Mouse (Mus musculus): ENCODE measurements around the gene Atxn10. TPM values are rescaled to one million over a fixed set of nuclear protein-coding genes. Genes with fewer than 3 reads are reported as not detected.

Gene Atxn10
- polyA plus RNA-seq, 1 experiment from 2014 or later, result 323 TPM

GRCm38 (mm10) chr15:85405567-85405966 lies 69.5 kb downstream of the Atxn10 start:
- no peak overlapping the region for H3K27ac ChIP-seq (ENCODE audit: low read length)
- H3K9ac ChIP-seq (ENCODE audit: low read length), result no peak overlapping the region
- H3K27me3 ChIP-seq (ENCODE audit: control insufficient read depth, insufficient read depth, low read depth, low read length), result no peaks in the 10 kb centered on the region
- H3K4me1 ChIP-seq (replicated peaks; ENCODE audit: control insufficient read depth, insufficient read depth, low read length), result peaks cover 3% of the 10 kb centered on the region
- no peak overlapping the region for H3K4me3 ChIP-seq (ENCODE audit: low read length)
- WGBS, result 76% methylated on average over 3 of the region's 3 CpGs
- H3K4me2 ChIP-seq (ENCODE audit: low read depth, low read length), result no peak overlapping the region
- no peaks in the 10 kb centered on the region for H3K36me3 ChIP-seq (ENCODE audit: control insufficient read depth, insufficient read depth, low read length)
- no peak for ATAC-seq (ENCODE audit: low read depth)
- H3K9me3 ChIP-seq (ENCODE audit: control insufficient read depth, low read length), result no peaks in the 10 kb centered on the region

- Histone ChIP-seq H3K4me1 (replicated peaks; ENCODE audit: control insufficient read depth, insufficient read depth, low read length) (peaks cover 3% of the 10 kb centered on the region), H3K27ac (ENCODE audit: low read length) (no peak overlapping the region), H3K4me2 (ENCODE audit: low read depth, low read length) (no peak overlapping the region), H3K36me3 (ENCODE audit: control insufficient read depth, insufficient read depth, low read length) (no peaks in the 10 kb centered on the region), H3K4me3 (ENCODE audit: low read length) (no peak overlapping the region), H3K27me3 (ENCODE audit: control insufficient read depth, insufficient read depth, low read depth, low read length) (no peaks in the 10 kb centered on the region), H3K9ac (ENCODE audit: low read length) (no peak overlapping the region), H3K9me3 (ENCODE audit: control insufficient read depth, low read length) (no peaks in the 10 kb centered on the region)
- no peak for ATAC-seq (ENCODE audit: low read depth)
- WGBS, result 41% methylated on average over 1 of the region's 1 CpGs
These were observed 70.8 kb downstream of the Atxn10 start for GRCm38 (mm10) chr15:85406846-85407245.

GRCm38 (mm10) chr15:85407342-85407741 lies 71.3 kb downstream of the Atxn10 start:
- Histone ChIP-seq H3K9me3 (ENCODE audit: control insufficient read depth, low read length) (no peaks in the 10 kb centered on the region), H3K36me3 (ENCODE audit: control insufficient read depth, insufficient read depth, low read length) (no peaks in the 10 kb centered on the region), H3K27ac (ENCODE audit: low read length) (no peak overlapping the region), H3K27me3 (ENCODE audit: control insufficient read depth, insufficient read depth, low read depth, low read length) (no peaks in the 10 kb centered on the region), H3K9ac (ENCODE audit: low read length) (no peak overlapping the region), H3K4me2 (ENCODE audit: low read depth, low read length) (no peak overlapping the region), H3K4me3 (ENCODE audit: low read length) (no peak overlapping the region), H3K4me1 (replicated peaks; ENCODE audit: control insufficient read depth, insufficient read depth, low read length) (peaks cover 3% of the 10 kb centered on the region)
- ATAC-seq (ENCODE audit: low read depth), result no peak
- WGBS, result 67% methylated on average over 3 of the region's 3 CpGs

GRCm38 (mm10) chr15:85408790-85409189 lies 72.7 kb downstream of the Atxn10 start:
- Histone ChIP-seq H3K27ac (ENCODE audit: low read length) (no peak overlapping the region), H3K4me3 (ENCODE audit: low read length) (no peak overlapping the region), H3K4me2 (ENCODE audit: low read depth, low read length) (no peak overlapping the region), H3K27me3 (ENCODE audit: control insufficient read depth, insufficient read depth, low read depth, low read length) (no peaks in the 10 kb centered on the region), H3K9ac (ENCODE audit: low read length) (no peak overlapping the region), H3K9me3 (ENCODE audit: control insufficient read depth, low read length) (no peaks in the 10 kb centered on the region), H3K36me3 (ENCODE audit: control insufficient read depth, insufficient read depth, low read length) (no peaks in the 10 kb centered on the region), H3K4me1 (replicated peaks; ENCODE audit: control insufficient read depth, insufficient read depth, low read length) (no peaks in the 10 kb centered on the region)
- WGBS, result 83% methylated on average over 5 of the region's 5 CpGs
- no peak for ATAC-seq (ENCODE audit: low read depth)

GRCm38 (mm10) chr15:85409245-85409783 lies 73.3 kb downstream of the Atxn10 start:
- Histone ChIP-seq H3K36me3 (ENCODE audit: control insufficient read depth, insufficient read depth, low read length) (no peaks in the 10 kb centered on the region), H3K9me3 (ENCODE audit: control insufficient read depth, low read length) (no peaks in the 10 kb centered on the region), H3K4me2 (ENCODE audit: low read depth, low read length) (no peak overlapping the region), H3K9ac (ENCODE audit: low read length) (no peak overlapping the region), H3K27ac (ENCODE audit: low read length) (no peak overlapping the region), H3K4me1 (replicated peaks; ENCODE audit: control insufficient read depth, insufficient read depth, low read length) (no peaks in the 10 kb centered on the region), H3K4me3 (ENCODE audit: low read length) (no peak overlapping the region), H3K27me3 (ENCODE audit: control insufficient read depth, insufficient read depth, low read depth, low read length) (no peaks in the 10 kb centered on the region)
- no peak for ATAC-seq (ENCODE audit: low read depth)
- 57% methylated on average over 8 of the region's 8 CpGs for WGBS

- Histone ChIP-seq H3K4me3 (ENCODE audit: low read length) (no peak overlapping the region), H3K4me1 (replicated peaks; ENCODE audit: control insufficient read depth, insufficient read depth, low read length) (no peaks in the 10 kb centered on the region), H3K36me3 (ENCODE audit: control insufficient read depth, insufficient read depth, low read length) (no peaks in the 10 kb centered on the region), H3K9ac (ENCODE audit: low read length) (no peak overlapping the region), H3K4me2 (ENCODE audit: low read depth, low read length) (no peak overlapping the region), H3K9me3 (ENCODE audit: control insufficient read depth, low read length) (no peaks in the 10 kb centered on the region), H3K27ac (ENCODE audit: low read length) (no peak overlapping the region), H3K27me3 (ENCODE audit: control insufficient read depth, insufficient read depth, low read depth, low read length) (no peaks in the 10 kb centered on the region)
- 73% methylated on average over 6 of the region's 6 CpGs for WGBS
- ATAC-seq (ENCODE audit: low read depth), result no peak
These were observed 73.8 kb downstream of the Atxn10 start for GRCm38 (mm10) chr15:85409836-85410235.

- Histone ChIP-seq H3K27ac (ENCODE audit: low read length) (no peak overlapping the region), H3K4me1 (replicated peaks; ENCODE audit: control insufficient read depth, insufficient read depth, low read length) (no peaks in the 10 kb centered on the region), H3K4me2 (ENCODE audit: low read depth, low read length) (no peak overlapping the region), H3K27me3 (ENCODE audit: control insufficient read depth, insufficient read depth, low read depth, low read length) (no peaks in the 10 kb centered on the region), H3K9me3 (ENCODE audit: control insufficient read depth, low read length) (no peaks in the 10 kb centered on the region), H3K4me3 (ENCODE audit: low read length) (no peak overlapping the region), H3K36me3 (ENCODE audit: control insufficient read depth, insufficient read depth, low read length) (no peaks in the 10 kb centered on the region), H3K9ac (ENCODE audit: low read length) (no peak overlapping the region)
- no peak for ATAC-seq (ENCODE audit: low read depth)
- WGBS, result 71% methylated on average over 2 of the region's 2 CpGs
These were observed 78.6 kb downstream of the Atxn10 start for GRCm38 (mm10) chr15:85414620-85415019.

GRCm38 (mm10) chr15:85420686-85421085 lies 84.6 kb downstream of the Atxn10 start:
- Histone ChIP-seq H3K27ac (ENCODE audit: low read length) (no peak overlapping the region), H3K27me3 (ENCODE audit: control insufficient read depth, insufficient read depth, low read depth, low read length) (no peaks in the 10 kb centered on the region), H3K4me3 (ENCODE audit: low read length) (no peak overlapping the region), H3K9me3 (ENCODE audit: control insufficient read depth, low read length) (no peaks in the 10 kb centered on the region), H3K4me1 (replicated peaks; ENCODE audit: control insufficient read depth, insufficient read depth, low read length) (no peaks in the 10 kb centered on the region), H3K4me2 (ENCODE audit: low read depth, low read length) (no peak overlapping the region), H3K36me3 (ENCODE audit: control insufficient read depth, insufficient read depth, low read length) (no peaks in the 10 kb centered on the region), H3K9ac (ENCODE audit: low read length) (no peak overlapping the region)
- WGBS, result 41% methylated on average over 2 of the region's 2 CpGs
- no peak for ATAC-seq (ENCODE audit: low read depth)

- Histone ChIP-seq H3K9ac (ENCODE audit: low read length) (no peak overlapping the region), H3K4me2 (ENCODE audit: low read depth, low read length) (no peak overlapping the region), H3K4me1 (replicated peaks; ENCODE audit: control insufficient read depth, insufficient read depth, low read length) (peaks cover 5% of the 10 kb centered on the region; the same call in 1 of the 2 replicates), H3K27ac (ENCODE audit: low read length) (no peak overlapping the region), H3K9me3 (ENCODE audit: control insufficient read depth, low read length) (no peaks in the 10 kb centered on the region), H3K4me3 (ENCODE audit: low read length) (no peak overlapping the region), H3K36me3 (ENCODE audit: control insufficient read depth, insufficient read depth, low read length) (no peaks in the 10 kb centered on the region), H3K27me3 (ENCODE audit: control insufficient read depth, insufficient read depth, low read depth, low read length) (no peaks in the 10 kb centered on the region)
- ATAC-seq (ENCODE audit: low read depth), result no peak
- WGBS, result 85% methylated on average over 3 of the region's 3 CpGs
These were observed 88.2 kb downstream of the Atxn10 start for GRCm38 (mm10) chr15:85424197-85424596.

GRCm38 (mm10) chr15:85428140-85428539 lies 92.1 kb downstream of the Atxn10 start:
- H3K4me2 ChIP-seq (ENCODE audit: low read depth, low read length), result no peak overlapping the region
- no peak overlapping the region for H3K27ac ChIP-seq (ENCODE audit: low read length)
- ATAC-seq (ENCODE audit: low read depth), result no peak
- H3K9me3 ChIP-seq (ENCODE audit: control insufficient read depth, low read length), result no peaks in the 10 kb centered on the region
- peaks cover 5% of the 10 kb centered on the region; the same call in 1 of the 2 replicates for H3K4me1 ChIP-seq (replicated peaks; ENCODE audit: control insufficient read depth, insufficient read depth, low read length)
- 74% methylated on average over 6 of the region's 6 CpGs for WGBS
- H3K9ac ChIP-seq (ENCODE audit: low read length), result no peak overlapping the region
- no peak overlapping the region for H3K4me3 ChIP-seq (ENCODE audit: low read length)
- H3K36me3 ChIP-seq (ENCODE audit: control insufficient read depth, insufficient read depth, low read length), result no peaks in the 10 kb centered on the region
- H3K27me3 ChIP-seq (ENCODE audit: control insufficient read depth, insufficient read depth, low read depth, low read length), result no peaks in the 10 kb centered on the region

Measured in lung, embryonic 16.5 days (tissue).